Mouse (Mus musculus): Measurements from ENCODE around the gene Eif4g3.

- TF ChIP-seq MAFK (IDR thresholded peaks at IDR 0.05; ENCODE audit: borderline replicate concordance, low read depth, low read length) (no peak), GATA1 (IDR thresholded peaks at IDR 0.05; ENCODE audit: low read depth, low read length) (no peak), EP300 (IDR thresholded peaks at IDR 0.05; ENCODE audit: low read depth in 1 of 2, low read length in 2 of 2) (no peak), ZC3H11A (IDR thresholded peaks at IDR 0.05; ENCODE audit: low read depth, low read length) (no peak), NRF1 (IDR thresholded peaks at IDR 0.05; ENCODE audit: insufficient read depth, low read depth, low read length, poor library complexity, severe bottlenecking) (no peak)
Observed at GRCm38 (mm10) chr4:138073086-138073485, 80.3 kb downstream of the Eif4g3 start.
